Mouse (Mus musculus) erythroblast, embryonic 14.5 days (primary cell): ENCODE measurements around the gene Aatk. TPM values are rescaled to one million over a fixed set of nuclear protein-coding genes. Genes with fewer than 3 reads are reported as not detected.

Source experiments
- H3K27me3 ChIP-seq: 2 replicates; pipeline ENCODE4 v1.6.1; 2012; ENCODE audit warnings: inconsistent platforms; ENCODE audit not compliant: control insufficient read depth
- H3K36me3 ChIP-seq: 2 replicates; pipeline ENCODE4 v1.6.1; 2012; ENCODE audit warnings: mild to moderate bottlenecking, inconsistent platforms; ENCODE audit not compliant: control insufficient read depth
- H3K4me1 ChIP-seq: 2 replicates; pipeline ENCODE4 v1.6.1; 2012; ENCODE audit warnings: inconsistent platforms; ENCODE audit not compliant: control insufficient read depth
- H3K4me3 ChIP-seq: replicated peaks from 2 replicates; pipeline ENCODE3; 2012; ENCODE audit warnings: moderate library complexity, mild to moderate bottlenecking, inconsistent platforms
- H3K9me3 ChIP-seq: 2 replicates; pipeline ENCODE4 v1.6.1; 2012; ENCODE audit warnings: low read length, inconsistent platforms, mixed read lengths; ENCODE audit not compliant: control insufficient read depth
- GATA1 ChIP-seq: IDR thresholded peaks from 2 replicates; pipeline ENCODE4 v1.6.1; 2012; ENCODE audit warnings: low read length, inconsistent platforms, mixed read lengths
- TAL1 ChIP-seq: IDR thresholded peaks from 3 replicates; pipeline ENCODE4 v1.6.1; 2012; ENCODE audit warnings: low read length, inconsistent platforms, mixed read lengths
- polyA plus RNA-seq: library from polyadenylated mRNA; stranded (reverse); fragments of >175 nt; gene quantifications from 2 replicates; pipeline ENCODE4 v1.2.3, GENCODE M21; 2012

Gene Aatk
- polyA plus RNA-seq, 1 experiment, result 0.03 TPM

DNA sequence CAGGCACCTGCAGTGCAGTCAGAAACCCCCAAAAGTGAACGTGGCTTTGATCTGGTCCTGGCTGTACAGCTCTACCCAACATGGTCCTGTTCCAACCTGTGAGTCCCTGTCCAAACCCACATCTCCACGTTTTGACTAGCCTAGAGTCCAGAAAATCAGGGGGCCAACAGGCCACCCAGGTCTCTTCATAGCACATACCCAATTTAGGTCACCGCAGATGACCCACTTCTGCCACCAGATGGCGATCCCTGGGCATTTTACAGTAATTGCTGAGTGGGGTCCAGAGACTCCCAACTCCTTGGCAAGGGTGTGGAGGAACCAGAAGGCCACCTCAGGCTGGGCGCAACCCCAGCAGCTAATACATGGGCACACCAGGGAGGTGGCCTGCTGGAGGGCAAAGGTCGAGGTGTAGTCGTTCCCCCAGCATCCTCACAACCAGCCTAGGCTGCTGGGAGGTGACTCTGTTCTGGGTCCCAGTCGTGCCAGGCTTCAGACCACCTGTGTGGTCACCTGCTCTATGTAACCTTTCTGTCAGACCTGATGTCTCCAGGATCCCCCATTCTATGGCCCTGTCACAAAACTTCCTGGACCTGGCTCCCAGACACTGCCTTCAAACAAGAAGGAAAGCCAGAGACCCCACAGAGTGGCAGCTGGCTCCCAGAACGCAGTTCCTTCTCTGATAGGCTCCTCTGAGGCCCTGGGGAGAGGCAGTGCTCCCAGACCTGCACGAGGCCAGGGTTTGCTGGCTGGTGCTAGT lies 16.6 kb downstream of the Aatk start:
- no peak for TF ChIP-seq GATA1
- no peak for TF ChIP-seq TAL1
- H3K36me3 ChIP-seq, result no peaks in the 10 kb centered on the region
- H3K4me1 ChIP-seq, result peaks cover 3% of the 10 kb centered on the region
- H3K9me3 ChIP-seq, result no peaks in the 10 kb centered on the region
- H3K4me3 ChIP-seq, result no peak overlapping the region
- H3K27me3 ChIP-seq, result no peaks in the 10 kb centered on the region

DNA sequence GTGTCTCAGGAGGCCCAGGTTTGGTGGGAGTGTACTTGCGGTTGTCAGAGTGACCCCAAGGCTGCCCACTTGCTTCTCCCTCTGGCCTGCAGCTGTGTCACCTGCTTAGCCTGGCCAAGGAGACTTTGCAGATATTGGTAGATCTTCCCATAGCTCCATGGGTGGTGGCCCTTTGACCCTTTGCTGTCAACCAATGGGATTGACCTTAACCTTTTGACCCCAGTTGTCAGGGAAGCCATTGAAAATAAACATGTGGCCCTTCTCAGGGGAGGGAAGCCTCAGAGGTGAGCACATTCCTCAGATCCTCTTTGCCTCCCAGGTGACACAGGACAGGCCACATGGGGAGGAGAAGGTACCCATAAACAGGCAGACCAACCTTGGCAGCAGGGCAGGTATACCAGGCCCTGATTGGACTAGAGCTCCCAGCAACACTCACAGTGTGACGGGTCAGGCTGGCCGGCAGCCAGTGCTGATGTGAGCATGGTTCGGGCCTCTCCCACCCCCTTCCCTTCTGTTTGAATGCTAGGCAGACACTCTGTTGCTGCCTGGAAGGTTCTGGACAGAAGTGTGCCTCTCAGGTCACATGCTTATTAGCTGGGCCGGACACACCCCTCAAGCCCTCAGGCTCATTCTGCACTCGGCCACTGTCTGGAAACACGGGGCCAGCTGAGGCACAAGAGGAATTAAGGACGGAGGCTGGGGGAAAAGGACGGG lies 17.4 kb downstream of the Aatk start:
- Histone ChIP-seq H3K36me3 (no peaks in the 10 kb centered on the region), H3K9me3 (no peaks in the 10 kb centered on the region), H3K4me3 (no peak overlapping the region), H3K4me1 (no peaks in the 10 kb centered on the region), H3K27me3 (no peaks in the 10 kb centered on the region)
- no peak for TF ChIP-seq GATA1
- TF ChIP-seq TAL1, result no peak

DNA sequence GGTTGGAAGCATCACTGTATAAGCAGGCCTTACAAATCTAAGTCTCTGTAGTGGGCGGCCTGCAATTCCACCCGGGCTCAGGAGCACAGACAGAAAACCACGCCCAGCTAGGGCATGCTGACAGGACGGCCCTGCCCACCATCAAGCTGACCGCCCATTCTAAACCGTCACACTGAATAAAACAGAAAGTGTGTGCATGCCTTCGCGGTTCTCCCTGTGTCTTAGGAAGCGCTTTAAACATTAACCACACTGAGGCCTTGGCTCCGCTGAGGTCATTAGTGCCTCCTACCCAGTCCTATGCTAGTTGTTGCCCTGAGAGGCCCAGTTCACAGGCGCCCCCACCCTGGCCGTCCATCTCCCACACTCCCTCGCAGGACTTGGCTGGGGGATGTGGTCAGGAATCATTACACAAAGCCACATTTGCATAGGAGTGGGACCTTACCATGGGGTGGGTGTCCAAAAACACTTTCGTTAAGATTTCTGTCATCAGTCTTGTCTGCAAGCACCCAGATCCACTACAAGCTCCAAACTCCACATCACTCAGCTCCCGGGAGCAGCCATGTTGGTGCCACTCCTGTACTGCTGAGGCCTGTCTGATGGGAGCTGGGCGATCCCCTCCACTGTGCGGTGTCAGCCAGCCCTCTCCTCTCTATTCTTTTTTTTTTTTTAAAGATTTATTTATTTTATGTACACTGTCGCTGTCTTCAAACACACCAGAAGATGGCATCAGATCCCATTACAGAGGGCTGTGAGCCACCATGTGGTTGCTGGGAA lies 18.5 kb downstream of the Aatk start:
- H3K4me3 ChIP-seq, result no peak overlapping the region
- H3K36me3 ChIP-seq, result no peaks in the 10 kb centered on the region
- no peaks in the 10 kb centered on the region for H3K27me3 ChIP-seq
- no peaks in the 10 kb centered on the region for H3K9me3 ChIP-seq
- H3K4me1 ChIP-seq, result no peaks in the 10 kb centered on the region
- TF ChIP-seq TAL1 (no peak), GATA1 (no peak)

DNA sequence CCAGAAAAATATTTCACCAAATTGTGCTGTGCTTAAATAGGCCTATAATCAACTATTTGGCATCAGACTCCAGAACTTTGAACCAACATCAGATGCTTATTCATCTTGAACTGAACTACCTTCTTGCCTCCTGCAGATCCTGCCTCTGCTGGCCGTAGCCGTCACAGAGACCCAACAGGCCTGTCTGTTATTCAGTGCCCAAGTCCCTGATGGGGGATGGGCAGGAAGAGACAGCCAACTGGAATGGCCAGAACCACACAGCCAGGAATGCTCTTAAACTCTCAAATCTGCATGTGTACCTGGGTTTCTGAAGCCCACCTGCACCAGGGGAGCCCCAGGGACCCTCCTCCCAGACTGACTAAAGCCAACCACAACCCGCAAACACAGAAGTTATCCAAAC lies 20.0 kb downstream of the Aatk start:
- TF ChIP-seq GATA1 (no peak), TAL1 (no peak)
- no peaks in the 10 kb centered on the region for H3K36me3 ChIP-seq
- H3K4me1 ChIP-seq, result no peaks in the 10 kb centered on the region
- no peaks in the 10 kb centered on the region for H3K27me3 ChIP-seq
- no peak overlapping the region for H3K4me3 ChIP-seq
- no peaks in the 10 kb centered on the region for H3K9me3 ChIP-seq

DNA sequence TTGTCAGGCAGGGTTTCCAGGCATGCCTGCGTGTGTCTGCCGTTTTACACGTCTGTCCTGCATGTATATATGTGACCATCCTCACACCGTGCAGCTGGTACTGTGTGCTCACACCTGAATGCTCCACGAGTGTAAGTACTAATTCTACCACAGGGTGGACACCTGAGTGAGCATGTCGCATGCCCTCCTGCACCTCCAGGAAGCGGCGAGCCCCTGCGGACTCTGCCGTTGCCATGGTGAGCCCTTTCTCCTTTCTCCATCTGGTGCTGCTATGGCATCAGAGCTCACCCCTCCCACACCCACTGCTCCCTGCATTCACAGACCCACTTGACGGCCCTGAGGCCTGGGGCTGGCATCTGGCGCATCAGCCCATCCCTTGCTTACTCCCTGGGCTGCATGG lies 24.1 kb downstream of the Aatk start:
- Histone ChIP-seq H3K27me3 (no peaks in the 10 kb centered on the region), H3K4me1 (no peaks in the 10 kb centered on the region), H3K4me3 (no peak overlapping the region), H3K9me3 (no peaks in the 10 kb centered on the region), H3K36me3 (no peaks in the 10 kb centered on the region)
- no peak for TF ChIP-seq TAL1
- TF ChIP-seq GATA1, result no peak

DNA sequence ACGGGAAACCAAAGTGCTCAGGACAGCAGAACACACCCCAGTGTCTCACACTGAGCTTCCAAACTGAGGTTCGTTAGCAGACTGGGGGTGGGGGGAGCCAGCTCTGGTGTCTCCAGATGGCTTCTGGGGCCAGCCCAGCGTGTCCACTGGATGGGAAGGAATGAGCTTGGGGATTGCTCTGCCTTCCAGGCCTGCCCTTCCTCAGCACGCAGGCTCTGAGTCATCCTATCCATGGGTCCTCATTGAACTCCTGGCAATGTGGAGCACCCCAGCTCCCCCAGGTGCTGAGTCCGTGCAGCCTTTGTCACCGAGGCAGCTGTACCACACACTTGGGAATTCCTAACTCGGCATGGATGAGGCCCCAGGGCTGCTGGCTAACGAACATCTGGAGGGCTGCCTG lies 24.8 kb downstream of the Aatk start:
- Histone ChIP-seq H3K27me3 (no peaks in the 10 kb centered on the region), H3K9me3 (no peaks in the 10 kb centered on the region), H3K4me3 (no peak overlapping the region), H3K4me1 (no peaks in the 10 kb centered on the region), H3K36me3 (no peaks in the 10 kb centered on the region)
- TF ChIP-seq TAL1 (no peak), GATA1 (no peak)

DNA sequence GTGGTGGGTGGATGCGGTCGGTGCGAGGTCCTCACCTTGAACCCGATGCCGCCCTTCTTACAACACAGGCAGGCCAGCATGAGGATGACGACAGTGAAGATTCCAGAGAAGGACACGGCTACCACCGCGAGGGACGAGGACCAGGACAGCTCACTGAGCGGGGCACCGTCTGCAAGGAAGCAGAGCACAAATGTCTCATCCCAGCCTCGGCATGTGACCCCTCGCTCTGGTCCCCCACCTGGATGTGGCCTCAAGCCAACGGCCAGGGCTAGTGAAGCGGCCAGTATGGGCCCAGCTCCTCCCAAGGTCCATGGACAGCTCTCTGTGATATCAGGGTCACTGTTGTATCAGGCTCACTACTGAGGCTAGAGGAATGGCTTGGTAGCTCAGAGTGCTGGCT lies 25.6 kb downstream of the Aatk start:
- no peaks in the 10 kb centered on the region for H3K9me3 ChIP-seq
- H3K27me3 ChIP-seq, result no peaks in the 10 kb centered on the region
- H3K4me3 ChIP-seq, result no peak overlapping the region
- no peaks in the 10 kb centered on the region for H3K36me3 ChIP-seq
- TF ChIP-seq GATA1 (no peak), TAL1 (no peak)
- no peaks in the 10 kb centered on the region for H3K4me1 ChIP-seq

DNA sequence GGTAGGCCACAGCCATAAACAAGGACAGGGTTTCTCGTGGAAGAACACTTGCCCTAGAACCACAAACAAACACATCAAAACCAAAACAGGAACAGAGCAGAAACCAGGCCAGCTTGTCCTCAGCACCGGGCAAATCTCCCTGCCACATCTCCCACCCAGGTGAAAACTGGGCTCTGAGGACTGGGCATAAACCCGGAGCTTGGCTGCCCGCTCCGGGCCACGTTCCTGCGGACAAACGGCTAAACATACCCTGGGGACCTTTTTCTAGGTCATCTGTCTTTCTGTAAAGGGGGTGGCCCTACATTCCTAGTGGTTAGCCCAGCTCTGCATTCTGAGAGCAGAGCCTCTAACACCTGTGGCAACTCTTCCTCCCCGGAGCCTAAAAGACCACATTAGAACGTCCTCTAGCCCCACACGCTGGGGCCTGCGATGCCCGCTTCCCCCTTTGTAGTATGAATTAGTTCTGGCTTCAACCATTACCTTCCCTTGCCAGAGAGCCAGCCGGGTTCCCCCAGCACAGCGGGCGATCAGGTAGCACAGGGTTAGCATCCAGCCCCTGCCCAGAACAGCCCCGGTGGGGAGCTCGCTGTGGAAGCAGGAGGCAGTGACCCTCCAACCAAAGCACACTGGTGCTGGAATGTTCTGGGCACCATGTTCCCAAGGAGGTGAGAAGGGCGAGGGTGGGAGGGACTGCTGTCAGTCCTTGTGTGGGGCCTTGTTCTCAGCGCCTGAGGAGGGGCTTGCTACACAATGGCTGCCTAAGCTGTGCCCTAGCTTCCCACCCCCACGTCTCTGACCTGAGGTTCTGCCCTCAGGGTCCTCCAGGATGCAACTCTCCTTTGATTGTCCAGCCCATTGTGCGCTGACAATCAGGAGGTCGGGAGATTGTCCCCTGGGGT lies 27.2 kb downstream of the Aatk start:
- no peaks in the 10 kb centered on the region for H3K27me3 ChIP-seq
- H3K36me3 ChIP-seq, result no peaks in the 10 kb centered on the region
- no peak for TF ChIP-seq TAL1
- TF ChIP-seq GATA1, result no peak

More for the DNA sequence above, 27.2 kb downstream of the Aatk start:
- no peak overlapping the region for H3K4me3 ChIP-seq
- H3K4me1 ChIP-seq, result no peaks in the 10 kb centered on the region
- no peaks in the 10 kb centered on the region for H3K9me3 ChIP-seq
